Mouse (Mus musculus) MEL (cell line): ENCODE measurements around the gene Sh3gl3. TPM values are rescaled to one million over a fixed set of nuclear protein-coding genes. Genes with fewer than 3 reads are reported as not detected.

Experiments used
- DNase-seq: peaks from one replicate; pipeline ENCODE4 v3.0.0; 2011; ENCODE audit warnings: low read depth, low spot score
- H3K27ac ChIP-seq: 2 replicates; pipeline ENCODE4 v1.5.1; 2012; ENCODE audit warnings: low read depth, mild to moderate bottlenecking, control low read depth, low read length, moderate library complexity; ENCODE audit not compliant: control insufficient read depth
- H3K27me3 ChIP-seq, 2 experiments: fragments of 150-350 bp in 1 of 2; sonication (generic) in 1 of 2; 2 replicates each; pipeline ENCODE4 v1.6.1; 2012; ENCODE audit warnings: low read length in 2 of 2, mild to moderate bottlenecking in 2 of 2, improper control_type of control experiment in 1 of 2, moderate library complexity in 1 of 2; ENCODE audit not compliant: insufficient read depth in 2 of 2, control insufficient read depth in 1 of 2
- H3K36me3 ChIP-seq, 2 experiments: 2 replicates each; pipeline ENCODE4 v1.6.1; 2012 to 2014; ENCODE audit warnings: low read length in 2 of 2, improper control_type of control experiment in 1 of 2, inconsistent platforms in 1 of 2, mild to moderate bottlenecking in 1 of 2; ENCODE audit not compliant: insufficient read depth in 2 of 2, control insufficient read depth in 1 of 2
- H3K4me1 ChIP-seq, 2 experiments: fragments of 150-350 bp in 1 of 2; sonication (generic) in 1 of 2; 2 replicates each; pipeline ENCODE4 v1.6.1; 2012; ENCODE audit warnings: low read length in 2 of 2, improper control_type of control experiment in 1 of 2, mild to moderate bottlenecking in 1 of 2; ENCODE audit not compliant: insufficient read depth in 2 of 2, control insufficient read depth in 1 of 2
- H3K4me3 ChIP-seq, 2 experiments: fragments of 150-350 bp in 1 of 2; sonication (generic) in 1 of 2; 2 replicates each; pipeline ENCODE4 v1.5.1; 2012; ENCODE audit warnings: low read depth in 2 of 2, low read length in 2 of 2, mild to moderate bottlenecking in 2 of 2, moderate library complexity in 2 of 2, control low read depth in 1 of 2, improper control_type of control experiment in 1 of 2; ENCODE audit not compliant: control insufficient read depth in 1 of 2, insufficient read depth in 1 of 2
- H3K79me2 ChIP-seq: 2 replicates; pipeline ENCODE4 v1.6.1; 2012; ENCODE audit warnings: mild to moderate bottlenecking, low read length, moderate library complexity; ENCODE audit not compliant: control insufficient read depth, poor library complexity, insufficient read depth
- H3K9ac ChIP-seq: 2 replicates; pipeline ENCODE4 v1.6.1; 2012; ENCODE audit warnings: low read depth, mild to moderate bottlenecking, control low read depth, low read length, moderate library complexity; ENCODE audit not compliant: control insufficient read depth, poor library complexity, severe bottlenecking
- H3K9me3 ChIP-seq: fragments of 150-350 bp; sonication (generic); replicated peaks from 2 replicates; pipeline ENCODE4 v1.6.1; 2012; ENCODE audit warnings: mild to moderate bottlenecking, low read length, improper control_type of control experiment, moderate library complexity; ENCODE audit not compliant: insufficient read depth
- BHLHE40 ChIP-seq: IDR thresholded peaks from 2 replicates; pipeline ENCODE4 v1.6.1; 2012; ENCODE audit warnings: low read depth, mild to moderate bottlenecking, inconsistent platforms, low read length, improper control_type of control experiment, borderline replicate concordance
- CHD2 ChIP-seq: IDR thresholded peaks from 2 replicates; pipeline ENCODE4 v1.6.1; 2011; ENCODE audit warnings: low read length, improper control_type of control experiment
- E2F4 ChIP-seq: IDR thresholded peaks from 2 replicates; pipeline ENCODE4 v1.6.1; 2011; ENCODE audit warnings: low read depth, low read length, improper control_type of control experiment, borderline replicate concordance
- ELF1 ChIP-seq: IDR thresholded peaks from 2 replicates; pipeline ENCODE4 v1.6.1; 2014; ENCODE audit warnings: low read depth, mild to moderate bottlenecking, inconsistent platforms, low read length, improper control_type of control experiment, moderate library complexity
- GABPA ChIP-seq: IDR thresholded peaks from 2 replicates; pipeline ENCODE4 v1.6.1; 2012; ENCODE audit warnings: low read depth, mild to moderate bottlenecking, inconsistent platforms, low read length, improper control_type of control experiment, moderate library complexity
- GATA1 ChIP-seq: IDR thresholded peaks from 2 replicates; pipeline ENCODE4 v1.6.1; 2011; ENCODE audit warnings: low read depth, low read length, improper control_type of control experiment
- MAFK ChIP-seq: IDR thresholded peaks from 2 replicates; pipeline ENCODE4 v1.6.1; 2011; ENCODE audit warnings: low read depth, mild to moderate bottlenecking, low read length, improper control_type of control experiment, borderline replicate concordance
- MAX ChIP-seq: IDR thresholded peaks from 2 replicates; pipeline ENCODE4 v1.6.1; 2011; ENCODE audit warnings: low read length, improper control_type of control experiment
- MEF2A ChIP-seq: IDR thresholded peaks from 2 replicates; pipeline ENCODE4 v1.6.1; 2014; ENCODE audit warnings: low read depth, mild to moderate bottlenecking, inconsistent platforms, low read length, improper control_type of control experiment; ENCODE audit not compliant: poor library complexity, insufficient replicate concordance, severe bottlenecking; ENCODE audit errors: extremely low read depth
- MXI1 ChIP-seq: IDR thresholded peaks from 2 replicates; pipeline ENCODE4 v1.6.1; 2011; ENCODE audit warnings: mild to moderate bottlenecking, low read depth, low read length, improper control_type of control experiment
- NELFE ChIP-seq: IDR thresholded peaks from 2 replicates; pipeline ENCODE4 v1.6.1; 2011; ENCODE audit warnings: low read depth, low read length, improper control_type of control experiment
- POLR2A ChIP-seq, 2 experiments: IDR thresholded peaks; 2 replicates each; pipeline ENCODE4 v1.6.1; 2011 to 2012; ENCODE audit warnings: low read length in 2 of 2, mild to moderate bottlenecking in 2 of 2, control low read depth in 1 of 2, improper control_type of control experiment in 1 of 2, low read depth in 1 of 2, moderate library complexity in 1 of 2; ENCODE audit not compliant: control insufficient read depth in 1 of 2, insufficient read depth in 1 of 2, poor library complexity in 1 of 2
- POLR2AphosphoS5 ChIP-seq: IDR thresholded peaks from 2 replicates; pipeline ENCODE4 v1.6.1; 2012; ENCODE audit warnings: low read depth, borderline replicate concordance, mild to moderate bottlenecking, inconsistent platforms, low read length, moderate library complexity, mixed read lengths
- RAD21 ChIP-seq: IDR thresholded peaks from 2 replicates; pipeline ENCODE4 v1.6.1; 2011; ENCODE audit warnings: mild to moderate bottlenecking, low read depth, low read length, improper control_type of control experiment
- RCOR1 ChIP-seq: IDR thresholded peaks from 2 replicates; pipeline ENCODE4 v1.6.1; 2012; ENCODE audit warnings: low read depth, mild to moderate bottlenecking, inconsistent platforms, low read length, improper control_type of control experiment
- SIN3A ChIP-seq: IDR thresholded peaks from 2 replicates; pipeline ENCODE4 v1.6.1; 2012; ENCODE audit warnings: low read length, improper control_type of control experiment, inconsistent platforms
- SMC3 ChIP-seq: IDR thresholded peaks from 2 replicates; pipeline ENCODE4 v1.6.1; 2011; ENCODE audit warnings: low read depth, low read length, improper control_type of control experiment
- TAL1 ChIP-seq: IDR thresholded peaks from 2 replicates; pipeline ENCODE4 v1.6.1; 2012; ENCODE audit warnings: mild to moderate bottlenecking, inconsistent platforms, low read length, moderate library complexity, mixed read lengths
- TBP ChIP-seq: IDR thresholded peaks from 2 replicates; pipeline ENCODE4 v1.8.0; 2011; ENCODE audit warnings: low read depth, low read length, improper control_type of control experiment
- TCF12 ChIP-seq: IDR thresholded peaks from 2 replicates; pipeline ENCODE4 v1.6.1; 2014; ENCODE audit warnings: low read depth, mild to moderate bottlenecking, inconsistent platforms, low read length, improper control_type of control experiment, moderate library complexity
- USF1 ChIP-seq: IDR thresholded peaks from 2 replicates; pipeline ENCODE4 v1.6.1; 2014; ENCODE audit warnings: low read depth, mild to moderate bottlenecking, inconsistent platforms, low read length, improper control_type of control experiment, moderate library complexity
- USF2 ChIP-seq, 2 experiments: IDR thresholded peaks; 2 replicates each; pipeline ENCODE4 v1.6.1; 2011 to 2012; ENCODE audit warnings: improper control_type of control experiment in 2 of 2, low read length in 2 of 2, borderline replicate concordance in 1 of 2, inconsistent platforms in 1 of 2, low read depth in 1 of 2, mild to moderate bottlenecking in 1 of 2; ENCODE audit not compliant: insufficient read depth in 1 of 2
- ZMIZ1 ChIP-seq: IDR thresholded peaks from 2 replicates; pipeline ENCODE4 v1.6.1; 2012; ENCODE audit warnings: low read depth, mild to moderate bottlenecking, inconsistent platforms, low read length, improper control_type of control experiment, moderate library complexity
- ZNF384 ChIP-seq: IDR thresholded peaks from 2 replicates; pipeline ENCODE4 v1.6.1; 2012; ENCODE audit warnings: low read depth, mild to moderate bottlenecking, inconsistent platforms, low read length, improper control_type of control experiment
- polyA plus RNA-seq, 2 experiments: library from polyadenylated mRNA; stranded (reverse) in 1 of 2; unstranded in 1 of 2; fragments of >175 nt in 1 of 2; fragments of >200 nt in 1 of 2; gene quantifications; 2 replicates each; pipeline versions ENCODE4 v1.2.1 to v1.2.4; 2012; ENCODE audit warnings: low replicate concordance in 2 of 2, low read depth in 1 of 2; ENCODE audit not compliant: insufficient read length in 2 of 2, insufficient read depth in 1 of 2, missing spikeins in 1 of 2
- total RNA-seq: library from RNA; depleted of rRNA; stranded (reverse); fragments of 300-350 nt; gene quantifications from 2 replicates; pipeline ENCODE4 v1.2.3, GENCODE M21; 2012

The Sh3gl3 gene
- total and polyA plus RNA-seq, 3 experiments: not detected

DNA sequence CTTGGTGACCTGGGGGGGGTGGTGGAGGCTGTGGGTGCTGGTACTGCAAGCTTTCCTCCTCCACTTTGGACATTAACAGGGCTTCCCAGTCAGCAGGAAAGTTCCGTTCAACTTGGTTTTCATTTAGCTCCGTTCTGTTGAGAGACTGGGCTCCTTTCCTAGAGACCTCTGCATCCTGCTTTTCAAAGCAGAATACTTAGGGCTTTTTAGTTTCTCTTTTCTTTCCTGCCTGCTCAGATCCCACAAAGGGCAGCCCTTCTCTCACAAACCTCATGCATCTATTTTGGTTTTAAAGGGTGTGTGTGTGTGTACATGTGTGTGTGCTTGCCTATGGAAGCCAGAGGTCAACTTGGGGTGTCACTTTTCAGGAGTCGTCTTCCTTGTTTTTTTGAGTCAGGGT is 31.3 kb downstream of the Sh3gl3 start:
- TF ChIP-seq TCF12 (no peak), USF1 (no peak), BHLHE40 (no peak), MXI1 (no peak), SIN3A (no peak), MAX (no peak), TAL1 (no peak), CHD2 (no peak), ZNF384 (no peak), ZMIZ1 (no peak), MAFK (no peak)
- H3K4me1 ChIP-seq: no peaks in the 10 kb centered on the region
- no peak overlapping the region for H3K27ac ChIP-seq
- H3K79me2 ChIP-seq: no peaks in the 10 kb centered on the region
- H3K27me3 ChIP-seq: no peaks in the 10 kb centered on the region
- H3K9ac ChIP-seq: no peak overlapping the region
- no peak overlapping the region for H3K4me3 ChIP-seq
- no peak for DNase-seq
- no peaks in the 10 kb centered on the region for H3K36me3 ChIP-seq
- no peaks in the 10 kb centered on the region for H3K9me3 ChIP-seq

DNA sequence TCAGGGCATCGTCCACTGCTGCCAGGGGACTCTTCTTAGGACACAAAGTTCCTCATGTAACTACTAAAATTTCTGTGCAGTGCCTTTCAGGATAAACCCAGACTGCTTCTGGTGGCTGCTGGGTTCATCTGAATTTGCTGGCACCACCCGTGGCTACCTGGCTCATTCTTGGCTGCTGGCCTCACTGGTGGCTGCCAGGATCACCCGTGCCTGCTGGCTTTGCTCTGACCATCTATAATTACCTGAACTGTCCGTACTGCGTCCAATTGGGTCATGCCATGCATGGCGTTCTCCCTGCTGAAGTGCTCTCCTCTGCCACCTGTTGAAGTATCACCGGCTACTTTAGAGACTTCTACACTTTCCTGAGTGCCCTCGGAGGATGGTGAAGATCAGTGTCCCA is 33.1 kb downstream of the Sh3gl3 start:
- DNase-seq: no peak
- Histone ChIP-seq H3K27me3 (no peaks in the 10 kb centered on the region), H3K27ac (no peak overlapping the region), H3K9me3 (no peaks in the 10 kb centered on the region), H3K9ac (no peak overlapping the region), H3K36me3 (no peaks in the 10 kb centered on the region), H3K4me3 (no peak overlapping the region), H3K79me2 (no peaks in the 10 kb centered on the region), H3K4me1 (no peaks in the 10 kb centered on the region)
- TF ChIP-seq GATA1 (no peak), TBP (no peak), MEF2A (no peak), USF1 (no peak), MAX (no peak), ZNF384 (no peak), NELFE (no peak), SMC3 (no peak), RCOR1 (no peak), MXI1 (no peak), CHD2 (no peak), GABPA (no peak), E2F4 (no peak), POLR2AphosphoS5 (no peak), RAD21 (no peak), POLR2A (IDR thresholded peaks at IDR 0.05; ENCODE audit: control insufficient read depth in 1 of 2, insufficient read depth in 1 of 2, low read depth in 1 of 2, low read length in 2 of 2, poor library complexity in 1 of 2) (no peak), BHLHE40 (no peak), USF2 (IDR thresholded peaks at IDR 0.05; ENCODE audit: borderline replicate concordance in 1 of 2, insufficient read depth in 1 of 2, low read depth in 1 of 2, low read length in 2 of 2) (no peak), ELF1 (no peak)
